Mouse (Mus musculus): ENCODE results near the gene Steap3. TPM values are rescaled to one million over a fixed set of nuclear protein-coding genes. Genes with fewer than 3 reads are reported as not detected.

Steap3 gene
- total and polyA plus RNA-seq, 2 experiments from 2014 or later, result 3.7 to 5.9 TPM

- no peaks in the 10 kb centered on the region for H3K4me1 ChIP-seq (ENCODE audit: insufficient read depth, low read length)
- no peak overlapping the region for H3K4me2 ChIP-seq (ENCODE audit: low read depth, low read length, poor library complexity, severe bottlenecking)
- ATAC-seq (ENCODE audit: low FRiP score) (no peak), DNase-seq (ENCODE audit: low spot score) (peak; percentile 25)
- TF ChIP-seq CTCF (IDR thresholded peaks at IDR 0.05), result no peak
- no peaks in the 10 kb centered on the region for H3K36me3 ChIP-seq (ENCODE audit: insufficient read depth, low read length)
- no peaks in the 10 kb centered on the region for H3K9me3 ChIP-seq (ENCODE audit: low read length)
- no peak overlapping the region for H3K27ac ChIP-seq (ENCODE audit: low read depth, low read length)
- 77% methylated on average over 10 of the region's 10 CpGs for WGBS
- no peak overlapping the region for H3K4me3 ChIP-seq (ENCODE audit: low read depth, low read length)
- no peak overlapping the region for H3K9ac ChIP-seq (replicated peaks; ENCODE audit: low read length, poor library complexity, severe bottlenecking)
- no peaks in the 10 kb centered on the region for H3K27me3 ChIP-seq (ENCODE audit: insufficient read depth, low read length)
These were observed 42.6 kb downstream of the Steap3 start for GRCm38 (mm10) chr1:120229723-120230471.

- Histone ChIP-seq H3K27me3 (ENCODE audit: insufficient read depth, low read length) (no peaks in the 10 kb centered on the region), H3K4me1 (ENCODE audit: insufficient read depth, low read length) (no peaks in the 10 kb centered on the region), H3K4me3 (ENCODE audit: low read depth, low read length) (no peak overlapping the region), H3K36me3 (ENCODE audit: insufficient read depth, low read length) (no peaks in the 10 kb centered on the region), H3K9ac (replicated peaks; ENCODE audit: low read length, poor library complexity, severe bottlenecking) (no peak overlapping the region), H3K4me2 (ENCODE audit: low read depth, low read length, poor library complexity, severe bottlenecking) (no peak overlapping the region), H3K9me3 (ENCODE audit: low read length) (no peaks in the 10 kb centered on the region), H3K27ac (ENCODE audit: low read depth, low read length) (no peak overlapping the region)
- WGBS, result 87% methylated on average over 4 of the region's 4 CpGs
- no peak for TF ChIP-seq CTCF (IDR thresholded peaks at IDR 0.05)
- ATAC-seq (ENCODE audit: low FRiP score) (no peak), DNase-seq (ENCODE audit: low spot score) (no peak)
These were observed 48.9 kb downstream of the Steap3 start for GRCm38 (mm10) chr1:120223613-120224012.

- no peak overlapping the region for H3K4me2 ChIP-seq (ENCODE audit: low read depth, low read length, poor library complexity, severe bottlenecking)
- no peaks in the 10 kb centered on the region for H3K27me3 ChIP-seq (ENCODE audit: insufficient read depth, low read length)
- DNase-seq (ENCODE audit: low spot score), result no peak
- H3K9ac ChIP-seq (replicated peaks; ENCODE audit: low read length, poor library complexity, severe bottlenecking), result no peak overlapping the region
- H3K4me3 ChIP-seq (ENCODE audit: low read depth, low read length), result no peak overlapping the region
- ATAC-seq (ENCODE audit: low FRiP score), result no peak
- no peaks in the 10 kb centered on the region for H3K36me3 ChIP-seq (ENCODE audit: insufficient read depth, low read length)
- no peak for TF ChIP-seq CTCF (IDR thresholded peaks at IDR 0.05)
- H3K9me3 ChIP-seq (ENCODE audit: low read length), result no peaks in the 10 kb centered on the region
- 56% methylated on average over 2 of the region's 2 CpGs for whole genome bisulfite sequencing
- no peaks in the 10 kb centered on the region for H3K4me1 ChIP-seq (ENCODE audit: insufficient read depth, low read length)
- H3K27ac ChIP-seq (ENCODE audit: low read depth, low read length), result no peak overlapping the region
These were observed 51.2 kb downstream of the Steap3 start for GRCm38 (mm10) chr1:120221285-120221684.

GRCm38 (mm10) chr1:120220841-120221240, 51.7 kb downstream of the Steap3 start:
- Histone ChIP-seq H3K27me3 (ENCODE audit: insufficient read depth, low read length) (no peaks in the 10 kb centered on the region), H3K27ac (ENCODE audit: low read depth, low read length) (no peak overlapping the region), H3K4me3 (ENCODE audit: low read depth, low read length) (no peak overlapping the region), H3K9me3 (ENCODE audit: low read length) (no peaks in the 10 kb centered on the region), H3K9ac (replicated peaks; ENCODE audit: low read length, poor library complexity, severe bottlenecking) (no peak overlapping the region), H3K4me1 (ENCODE audit: insufficient read depth, low read length) (no peaks in the 10 kb centered on the region), H3K36me3 (ENCODE audit: insufficient read depth, low read length) (no peaks in the 10 kb centered on the region), H3K4me2 (ENCODE audit: low read depth, low read length, poor library complexity, severe bottlenecking) (no peak overlapping the region)
- 46% methylated on average over 6 of the region's 6 CpGs for WGBS
- ATAC-seq (ENCODE audit: low FRiP score) (no peak), DNase-seq (ENCODE audit: low spot score) (no peak)
- TF ChIP-seq CTCF (IDR thresholded peaks at IDR 0.05), result no peak

- Histone ChIP-seq H3K4me1 (ENCODE audit: insufficient read depth, low read length) (no peaks in the 10 kb centered on the region), H3K27me3 (ENCODE audit: insufficient read depth, low read length) (no peaks in the 10 kb centered on the region), H3K27ac (ENCODE audit: low read depth, low read length) (no peak overlapping the region), H3K9ac (replicated peaks; ENCODE audit: low read length, poor library complexity, severe bottlenecking) (no peak overlapping the region), H3K9me3 (ENCODE audit: low read length) (no peaks in the 10 kb centered on the region), H3K4me2 (ENCODE audit: low read depth, low read length, poor library complexity, severe bottlenecking) (no peak overlapping the region), H3K4me3 (ENCODE audit: low read depth, low read length) (no peak overlapping the region), H3K36me3 (ENCODE audit: insufficient read depth, low read length) (no peaks in the 10 kb centered on the region)
- DNase-seq (ENCODE audit: low spot score) (no peak), ATAC-seq (ENCODE audit: low FRiP score) (no peak)
- TF ChIP-seq CTCF (IDR thresholded peaks at IDR 0.05), result no peak
- WGBS, result 58% methylated on average over 11 of the region's 11 CpGs
These were observed 63.8 kb downstream of the Steap3 start for GRCm38 (mm10) chr1:120208502-120209230.

GRCm38 (mm10) chr1:120207568-120207967, 64.9 kb downstream of the Steap3 start:
- no peaks in the 10 kb centered on the region for H3K27me3 ChIP-seq (ENCODE audit: insufficient read depth, low read length)
- no peak overlapping the region for H3K9ac ChIP-seq (replicated peaks; ENCODE audit: low read length, poor library complexity, severe bottlenecking)
- no peak for TF ChIP-seq CTCF (IDR thresholded peaks at IDR 0.05)
- H3K4me2 ChIP-seq (ENCODE audit: low read depth, low read length, poor library complexity, severe bottlenecking), result no peak overlapping the region
- H3K4me3 ChIP-seq (ENCODE audit: low read depth, low read length), result no peak overlapping the region
- H3K9me3 ChIP-seq (ENCODE audit: low read length), result no peaks in the 10 kb centered on the region
- ATAC-seq (ENCODE audit: low FRiP score), result peak; percentile 78
- peak; percentile 91 for DNase-seq (ENCODE audit: low spot score)
- no peak overlapping the region for H3K27ac ChIP-seq (ENCODE audit: low read depth, low read length)
- 38% methylated on average over 6 of the region's 6 CpGs for WGBS
- no peaks in the 10 kb centered on the region for H3K36me3 ChIP-seq (ENCODE audit: insufficient read depth, low read length)
- no peaks in the 10 kb centered on the region for H3K4me1 ChIP-seq (ENCODE audit: insufficient read depth, low read length)
